Mouse (Mus musculus) G1E (cell line): ENCODE measurements around the gene Nrm. TPM values are rescaled to one million over a fixed set of nuclear protein-coding genes. Genes with fewer than 3 reads are reported as not detected.

ENCODE experiments used
- ATAC-seq: 2 replicates; pipeline ENCODE4 v1.8.0; 2016; ENCODE audit warnings: mild to moderate bottlenecking; ENCODE audit not compliant: insufficient number of reproducible peaks, poor library complexity, low FRiP score, severe bottlenecking; ENCODE audit errors: extremely low read depth
- DNase-seq: peaks from one replicate; pipeline ENCODE4 v3.0.0; 2012; ENCODE audit warnings: low spot score
- H3K27me3 ChIP-seq: 2 replicates; pipeline ENCODE4 v1.6.1; 2012; ENCODE audit warnings: mild to moderate bottlenecking, low read length, inconsistent platforms; ENCODE audit not compliant: insufficient read depth
- H3K36me3 ChIP-seq: replicated peaks from 2 replicates; pipeline ENCODE3; 2012; ENCODE audit warnings: mild to moderate bottlenecking, inconsistent platforms
- H3K4me1 ChIP-seq: 2 replicates; pipeline ENCODE4 v1.6.1; 2012; ENCODE audit warnings: low read depth, low read length, inconsistent platforms, mixed read lengths; ENCODE audit not compliant: insufficient read depth
- H3K4me3 ChIP-seq: 2 replicates; pipeline ENCODE4 v1.5.1; 2012; ENCODE audit warnings: low read depth, mild to moderate bottlenecking, inconsistent platforms, low read length, moderate library complexity, mixed read lengths
- H3K9me3 ChIP-seq: replicated peaks from 2 replicates; pipeline ENCODE4 v1.6.1; 2012; ENCODE audit warnings: inconsistent platforms
- CTCF ChIP-seq: IDR thresholded peaks from 2 replicates; pipeline ENCODE4 v1.5.1; 2012; ENCODE audit warnings: low read depth, low read length, inconsistent platforms, mixed read lengths
- GATA1 ChIP-seq: IDR thresholded peaks from 2 replicates; pipeline ENCODE4 v1.6.1; 2012; ENCODE audit warnings: borderline replicate concordance, low read length, inconsistent platforms, mixed read lengths
- GATA2 ChIP-seq: IDR thresholded peaks from 2 replicates; pipeline ENCODE4 v1.6.1; 2012; ENCODE audit warnings: low read depth, low read length, inconsistent platforms, borderline replicate concordance
- POLR2AphosphoS5 ChIP-seq: IDR thresholded peaks from 2 replicates; pipeline ENCODE4 v1.6.1; 2012; ENCODE audit warnings: low read depth, low read length, inconsistent platforms; ENCODE audit not compliant: insufficient replicate concordance
- TAL1 ChIP-seq: conservative IDR thresholded peaks from 2 replicates; pipeline ENCODE4 v1.6.1; 2012; ENCODE audit warnings: low read depth, low read length, inconsistent platforms, mixed read lengths
- polyA plus RNA-seq: library from polyadenylated mRNA; stranded (reverse); fragments of >175 nt; gene quantifications from 2 replicates; pipeline ENCODE4 v1.2.3, GENCODE M21; 2012
- total RNA-seq, 2 experiments: library from RNA; stranded (forward) in 1 of 2; stranded (reverse) in 1 of 2; fragments of 200-1000 nt in 1 of 2; fragments of >200 nt in 1 of 2; fragmentation: Nextera tagmentation in 1 of 2; gene quantifications; 2 replicates each; pipeline ENCODE4 v1.2.3; 2014 to 2017

Gene Nrm
- total and polyA plus RNA-seq, 3 experiments: 33.1 to 59.9 (median 51.0) TPM

GRCm38 (mm10) chr17:35833239-35833751, 27.8 kb upstream of the Nrm start:
- ATAC-seq: no peak
- no peak for DNase-seq
- Histone ChIP-seq H3K27me3 (no peaks in the 10 kb centered on the region), H3K9me3 (no peaks in the 10 kb centered on the region), H3K4me3 (no peak overlapping the region), H3K4me1 (peaks cover 63% of the 10 kb centered on the region), H3K36me3 (peaks cover 85% of the 10 kb centered on the region)
- TF ChIP-seq CTCF (no peak), TAL1 (no peak), GATA1 (no peak), POLR2AphosphoS5 (0 out of 2 replicates have a peak, but pooled peaks have one; percentile 76), GATA2 (no peak)

GRCm38 (mm10) chr17:35833894-35834293, 27.2 kb upstream of the Nrm start:
- DNase-seq (no peak), ATAC-seq (no peak)
- peaks cover 81% of the 10 kb centered on the region for H3K36me3 ChIP-seq
- no peak overlapping the region; the same call in 1 of the 2 replicates for H3K4me3 ChIP-seq
- no peaks in the 10 kb centered on the region for H3K27me3 ChIP-seq
- TF ChIP-seq POLR2AphosphoS5: no peak; the same call in 1 of the 2 replicates
- TF ChIP-seq GATA2: no peak
- H3K9me3 ChIP-seq: no peaks in the 10 kb centered on the region
- peaks cover 62% of the 10 kb centered on the region for H3K4me1 ChIP-seq

DNA sequence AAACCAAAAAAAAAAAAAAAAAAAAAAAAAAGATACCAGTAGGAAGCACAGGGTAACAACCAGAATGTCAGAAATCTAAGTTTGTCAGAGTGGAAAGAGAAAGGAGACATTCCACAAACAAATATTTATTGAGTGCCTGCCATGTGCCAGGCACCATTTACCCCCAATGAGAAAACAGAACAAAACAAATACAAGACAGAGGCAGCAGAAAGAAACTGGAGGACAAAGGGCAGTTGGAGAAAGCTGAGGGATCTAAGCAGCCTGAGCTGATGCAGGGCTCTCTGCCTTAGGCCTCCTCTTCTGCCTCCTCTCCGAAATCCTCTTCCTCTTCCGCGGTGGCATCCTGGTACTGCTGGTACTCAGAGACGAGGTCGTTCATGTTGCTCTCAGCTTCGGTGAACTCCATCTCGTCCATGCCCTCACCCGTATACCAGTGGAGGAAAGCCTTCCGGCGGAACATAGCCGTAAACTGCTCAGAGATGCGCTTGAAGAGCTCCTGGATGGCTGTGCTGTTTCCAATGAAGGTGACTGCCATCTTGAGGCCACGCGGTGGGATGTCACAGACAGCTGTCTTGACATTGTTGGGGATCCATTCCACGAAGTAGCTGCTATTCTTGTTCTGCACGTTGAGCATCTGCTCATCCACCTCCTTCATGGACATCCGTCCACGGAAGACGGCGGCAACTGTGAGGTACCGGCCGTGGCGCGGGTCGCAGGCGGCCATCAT, 26.3 kb upstream of the Nrm start:
- no peak for ATAC-seq
- peak overlapping the region; percentile 73 for H3K4me3 ChIP-seq
- H3K4me1 ChIP-seq: peaks cover 62% of the 10 kb centered on the region
- no peaks in the 10 kb centered on the region for H3K27me3 ChIP-seq
- TF ChIP-seq TAL1 (no peak), GATA1 (no peak), GATA2 (no peak), CTCF (0 out of 2 replicates have a peak, but pooled peaks have one; percentile 24), POLR2AphosphoS5 (0 out of 2 replicates have a peak, but pooled peaks have one; percentile 72)
- DNase-seq: no peak
- no peaks in the 10 kb centered on the region for H3K9me3 ChIP-seq
- H3K36me3 ChIP-seq: peaks cover 71% of the 10 kb centered on the region

- Histone ChIP-seq H3K27me3 (no peaks in the 10 kb centered on the region), H3K4me3 (peak overlapping the region; percentile 73), H3K4me1 (peaks cover 59% of the 10 kb centered on the region), H3K9me3 (no peaks in the 10 kb centered on the region), H3K36me3 (peaks cover 64% of the 10 kb centered on the region)
- TF ChIP-seq POLR2AphosphoS5 (no peak), CTCF (no peak), TAL1 (no peak), GATA2 (no peak), GATA1 (no peak)
- DNase-seq (no peak), ATAC-seq (no peak)
Observed at GRCm38 (mm10) chr17:35835424-35836140, 25.5 kb upstream of the Nrm start.

DNA sequence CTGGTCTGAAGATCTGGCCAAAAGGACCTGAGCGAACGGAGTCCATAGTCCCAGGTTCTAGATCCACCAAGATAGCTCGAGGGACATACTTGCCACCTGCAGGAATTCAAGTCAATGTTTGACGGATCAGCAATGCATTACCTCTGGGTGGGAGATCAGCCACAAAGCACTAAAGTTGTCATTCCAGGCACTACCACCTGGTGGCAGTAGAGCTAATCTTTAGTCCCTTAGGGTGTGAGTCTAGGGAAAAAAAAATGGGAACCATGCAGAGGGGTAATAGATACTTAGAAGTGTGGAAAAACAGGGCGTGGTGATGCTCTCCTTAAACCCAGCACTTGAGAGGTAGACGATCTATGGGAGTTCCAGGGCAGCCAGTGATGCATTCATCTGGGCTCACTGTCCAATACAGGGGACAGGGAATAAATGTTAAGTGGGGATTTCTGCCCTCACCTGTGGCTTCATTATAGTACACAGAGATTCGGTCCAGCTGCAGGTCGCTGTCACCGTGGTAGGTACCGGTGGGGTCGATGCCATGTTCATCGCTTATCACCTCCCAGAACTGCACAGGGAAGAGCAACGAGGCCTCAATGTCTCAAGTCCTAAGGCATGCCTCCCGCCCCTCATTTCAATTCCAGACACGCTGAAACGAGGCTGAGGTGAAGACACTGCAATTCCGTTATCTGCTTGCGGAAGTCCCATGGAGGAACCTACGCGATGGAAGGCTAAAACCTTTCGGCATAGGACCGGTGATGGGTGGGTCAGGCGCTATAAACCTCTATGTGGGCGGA, 24.7 kb upstream of the Nrm start:
- Histone ChIP-seq H3K36me3 (peaks cover 56% of the 10 kb centered on the region), H3K9me3 (no peaks in the 10 kb centered on the region), H3K4me1 (peaks cover 52% of the 10 kb centered on the region), H3K27me3 (no peaks in the 10 kb centered on the region), H3K4me3 (peak overlapping the region; percentile 73)
- no peak for DNase-seq
- TF ChIP-seq TAL1 (no peak), GATA2 (no peak), GATA1 (no peak), POLR2AphosphoS5 (no peak; the same call in 1 of the 2 replicates), CTCF (peak; percentile 80)
- no peak for ATAC-seq

DNA sequence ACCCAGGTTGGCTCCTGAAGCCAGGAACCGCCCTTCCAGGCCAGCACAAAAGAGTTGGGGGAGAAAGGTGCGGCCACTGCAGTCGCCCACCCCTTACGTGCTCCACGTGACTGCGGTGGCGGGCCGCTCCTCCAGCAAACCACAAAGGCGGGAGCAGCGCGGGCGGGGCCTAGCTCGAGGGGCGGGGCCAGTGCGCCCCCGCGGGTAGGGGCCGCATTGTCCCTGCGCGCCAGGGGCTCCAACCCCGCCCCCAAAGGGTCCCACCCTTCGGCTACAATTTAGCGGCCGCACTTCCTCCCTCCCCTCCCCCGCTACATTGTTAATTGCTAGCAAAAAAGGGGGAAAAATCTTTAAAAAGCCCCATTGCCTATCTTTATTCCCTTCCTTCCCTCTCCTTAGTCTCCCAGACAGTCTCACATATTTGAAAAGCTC, 24.1 kb upstream of the Nrm start:
- peak; percentile 70 for DNase-seq
- H3K36me3 ChIP-seq: peaks cover 49% of the 10 kb centered on the region
- no peak for TF ChIP-seq POLR2AphosphoS5
- TF ChIP-seq GATA1: no peak
- no peak for TF ChIP-seq CTCF
- no peak for TF ChIP-seq TAL1
- no peak for TF ChIP-seq GATA2
- no peaks in the 10 kb centered on the region for H3K9me3 ChIP-seq
- H3K4me1 ChIP-seq: peaks cover 51% of the 10 kb centered on the region
- no peaks in the 10 kb centered on the region for H3K27me3 ChIP-seq
- ATAC-seq: no peak
- peak overlapping the region; percentile 73 for H3K4me3 ChIP-seq
